Mouse (Mus musculus) stomach, embryonic 14.5 days (tissue): Measurements from ENCODE around the gene Aldh1l1. TPM values are rescaled to one million over a fixed set of nuclear protein-coding genes. Genes with fewer than 3 reads are reported as not detected.
"Not testable (repeated sequence)": the region's sequence is repeated elsewhere in the genome, so short reads cannot be mapped to it uniquely, and the experiment has no call there.

Experiments used
- ATAC-seq: fragments of 200-750 bp; cut with Nextera tagmentation; 2 replicates; pipeline ENCODE4 v1.8.0; 2017; ENCODE audit warnings: low read depth, moderate TSS enrichment; ENCODE audit not compliant: insufficient number of reproducible peaks, insufficient read depth, low FRiP score
- H3K27ac ChIP-seq: fragments of 300-500 bp; sonication (generic); 2 replicates; pipeline ENCODE4 v1.5.1; 2014; ENCODE audit warnings: mild to moderate bottlenecking, low read length, moderate library complexity, mixed read lengths
- H3K27me3 ChIP-seq: fragments of 300-500 bp; sonication (generic); 2 replicates; pipeline ENCODE4 v1.6.1; 2014; ENCODE audit warnings: low read length, control low read depth, mixed read lengths; ENCODE audit not compliant: control insufficient read depth, insufficient read depth
- H3K36me3 ChIP-seq: fragments of 300-500 bp; sonication (generic); 2 replicates; pipeline ENCODE4 v1.6.1; 2014; ENCODE audit warnings: mild to moderate bottlenecking, control low read depth, low read length, moderate library complexity, mixed read lengths; ENCODE audit not compliant: control insufficient read depth, insufficient read depth
- H3K4me1 ChIP-seq: fragments of 300-500 bp; sonication (generic); 2 replicates; pipeline ENCODE4 v1.6.1; 2014; ENCODE audit warnings: low read length, control low read depth, mixed read lengths; ENCODE audit not compliant: control insufficient read depth, insufficient read depth
- H3K4me2 ChIP-seq: fragments of 300-500 bp; sonication (generic); replicated peaks from 2 replicates; pipeline ENCODE4 v1.6.1; 2014; ENCODE audit warnings: low read depth, low read length, control low read depth
- H3K4me3 ChIP-seq: fragments of 300-500 bp; sonication (generic); 2 replicates; pipeline ENCODE4 v1.5.1; 2014; ENCODE audit warnings: low read depth, low read length, control low read depth
- H3K9ac ChIP-seq: fragments of 300-500 bp; sonication (generic); replicated peaks from 2 replicates; pipeline ENCODE4 v1.6.1; 2014; ENCODE audit warnings: low read depth, mild to moderate bottlenecking, control low read depth, low read length, moderate library complexity, mixed read lengths
- H3K9me3 ChIP-seq: fragments of 300-500 bp; sonication (generic); 2 replicates; pipeline ENCODE4 v1.6.1; 2016; ENCODE audit warnings: low read depth, low read length, control low read depth; ENCODE audit not compliant: control insufficient read depth
- WGBS: fragments of 180-500 bp; shearing (Covaris S2); extraction: QIAGEN DNeasy Blood & Tissue Kit; methylation state at CpG from one replicate; pipeline ENCODE4 v1.1.7; 2014; 5-methylcytosine and 5-hydroxymethylcytosine counted together
- polyA plus RNA-seq: library from polyadenylated mRNA; unstranded; fragments of >200 nt; fragmentation: Nextera tagmentation; extraction: Ambion mirVana; gene quantifications from 2 replicates; pipeline ENCODE4 v1.2.1, GENCODE M21; 2014

Gene Aldh1l1
- polyA plus RNA-seq, 1 experiment from 2014 or later = 2.5 TPM

DNA sequence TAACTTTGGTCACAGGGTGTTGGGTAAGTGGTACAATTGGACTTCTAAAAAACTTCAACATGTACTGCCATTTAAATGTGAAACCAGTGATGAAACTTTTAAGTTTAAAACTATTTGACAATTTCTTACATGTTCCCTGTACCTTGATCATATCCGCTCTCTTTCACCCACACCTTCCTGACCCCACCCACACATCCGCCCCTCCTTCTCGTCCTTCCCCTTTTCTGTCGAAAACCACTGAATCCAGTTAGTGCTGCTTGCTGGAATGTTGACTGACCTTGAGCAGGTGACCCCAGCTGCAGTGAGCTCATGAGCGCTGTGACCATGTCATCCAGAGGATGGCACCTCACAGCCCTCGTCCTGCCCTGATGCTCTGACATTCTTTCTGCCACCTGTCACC lies 143.3 kb downstream of the Aldh1l1 start:
- no peak for ATAC-seq
- WGBS = 79% methylated on average over 6 of the region's 6 CpGs
- Histone ChIP-seq H3K4me2 (no peak overlapping the region), H3K4me1 (no peaks in the 10 kb centered on the region), H3K4me3 (no peak overlapping the region), H3K9me3 (no peaks in the 10 kb centered on the region), H3K9ac (no peak overlapping the region), H3K27ac (no peak overlapping the region), H3K27me3 (no peaks in the 10 kb centered on the region), H3K36me3 (no peaks in the 10 kb centered on the region)

DNA sequence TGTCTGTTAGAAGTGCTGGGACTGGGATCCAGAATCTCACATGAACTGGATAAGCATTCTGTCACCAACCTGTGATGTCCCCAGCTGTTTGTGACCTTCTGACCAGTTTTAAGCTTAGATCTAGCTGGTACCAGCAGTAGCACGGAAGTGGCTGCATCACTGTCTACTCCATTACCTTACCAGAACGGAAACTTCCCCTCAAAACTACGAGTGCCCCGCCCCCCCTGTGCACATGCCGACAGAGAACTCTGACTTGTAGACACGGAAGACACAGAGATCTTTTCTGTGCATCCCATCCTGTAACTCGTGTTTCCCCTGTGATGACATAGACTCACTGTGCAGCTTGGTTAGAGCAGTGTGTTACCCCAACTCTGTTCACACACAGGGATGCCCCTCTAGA lies 144.2 kb downstream of the Aldh1l1 start:
- Histone ChIP-seq H3K9me3 (no peaks in the 10 kb centered on the region), H3K27ac (no peak overlapping the region), H3K9ac (no peak overlapping the region), H3K4me2 (no peak overlapping the region), H3K36me3 (no peaks in the 10 kb centered on the region), H3K4me3 (no peak overlapping the region), H3K4me1 (no peaks in the 10 kb centered on the region), H3K27me3 (no peaks in the 10 kb centered on the region)
- ATAC-seq = no peak
- WGBS = 87% methylated on average over 7 of the region's 7 CpGs

DNA sequence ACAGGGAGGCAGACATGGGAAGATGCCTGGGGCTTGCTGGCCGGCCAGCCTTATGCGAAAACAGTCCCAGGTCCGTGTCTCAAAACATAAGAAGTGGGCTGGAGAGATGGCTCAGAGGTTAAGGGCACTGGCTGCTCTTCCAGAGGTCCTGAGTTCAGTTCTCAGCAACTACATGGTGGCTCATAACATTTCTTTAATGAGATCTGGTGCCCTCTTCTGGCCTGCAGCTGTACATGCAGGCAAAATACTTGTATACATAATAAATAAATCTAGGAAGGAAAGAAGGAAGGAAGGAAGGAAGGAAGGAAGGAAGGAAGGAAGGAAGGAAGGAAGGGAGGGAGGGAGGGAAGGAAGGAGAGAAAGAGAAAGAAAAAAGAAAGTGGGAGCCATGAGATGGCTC lies 146.3 kb downstream of the Aldh1l1 start:
- not testable (repeated sequence) for H3K4me3 ChIP-seq, H3K27me3 ChIP-seq, H3K9ac ChIP-seq, H3K36me3 ChIP-seq, H3K4me2 ChIP-seq, H3K27ac ChIP-seq, H3K4me1 ChIP-seq, ATAC-seq, H3K9me3 ChIP-seq
- WGBS = 77% methylated on average over 3 of the region's 3 CpGs

DNA sequence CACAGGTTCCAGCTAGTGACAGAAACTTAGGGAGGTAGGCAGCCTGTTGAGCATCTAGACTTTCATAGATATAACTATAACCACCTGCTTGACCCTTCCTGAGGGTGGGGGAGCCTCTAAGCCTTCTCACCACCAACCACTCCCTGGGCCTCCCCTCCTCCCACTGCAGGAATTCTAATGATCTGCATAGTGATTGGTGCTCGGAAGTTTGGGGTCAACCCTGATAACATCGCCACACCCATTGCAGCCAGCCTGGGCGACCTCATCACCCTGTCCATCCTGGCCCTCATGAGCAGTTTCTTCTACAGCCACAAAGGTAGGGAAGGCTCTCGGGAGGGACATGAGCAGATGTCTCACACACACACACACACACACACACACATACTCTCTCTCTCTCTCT lies 148.9 kb downstream of the Aldh1l1 start:
- Histone ChIP-seq H3K9me3 (no peaks in the 10 kb centered on the region), H3K4me3 (no peak overlapping the region), H3K4me2 (no peak overlapping the region), H3K27me3 (no peaks in the 10 kb centered on the region), H3K4me1 (no peaks in the 10 kb centered on the region), H3K27ac (no peak overlapping the region), H3K9ac (no peak overlapping the region), H3K36me3 (no peaks in the 10 kb centered on the region)
- WGBS = 28% methylated on average over 4 of the region's 4 CpGs
- no peak for ATAC-seq

DNA sequence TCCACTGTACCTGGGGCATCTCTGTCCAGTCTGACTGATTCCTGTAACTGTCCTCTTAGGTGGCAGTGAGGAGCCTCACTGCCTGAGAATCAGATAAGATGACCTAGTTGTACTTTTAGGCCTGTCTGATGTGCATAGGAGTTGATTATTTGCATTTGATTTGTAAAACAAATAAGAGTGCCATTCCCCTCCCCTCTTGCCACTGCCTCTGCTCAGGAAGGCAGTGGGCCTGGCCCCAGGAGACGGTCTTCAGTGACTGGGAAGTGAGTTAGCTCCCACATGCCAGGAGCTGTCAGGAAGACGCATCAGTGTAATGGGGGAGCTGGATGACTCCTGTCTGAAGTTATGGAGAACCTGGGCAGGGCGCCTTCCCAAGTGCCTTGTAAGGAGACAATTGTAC lies 149.4 kb downstream of the Aldh1l1 start:
- Histone ChIP-seq H3K36me3 (no peaks in the 10 kb centered on the region), H3K4me2 (no peak overlapping the region), H3K27ac (no peak overlapping the region), H3K4me3 (no peak overlapping the region), H3K27me3 (no peaks in the 10 kb centered on the region), H3K9me3 (no peaks in the 10 kb centered on the region), H3K9ac (no peak overlapping the region), H3K4me1 (no peaks in the 10 kb centered on the region)
- no peak for ATAC-seq
- 50% methylated on average over 3 of the region's 3 CpGs for WGBS

DNA sequence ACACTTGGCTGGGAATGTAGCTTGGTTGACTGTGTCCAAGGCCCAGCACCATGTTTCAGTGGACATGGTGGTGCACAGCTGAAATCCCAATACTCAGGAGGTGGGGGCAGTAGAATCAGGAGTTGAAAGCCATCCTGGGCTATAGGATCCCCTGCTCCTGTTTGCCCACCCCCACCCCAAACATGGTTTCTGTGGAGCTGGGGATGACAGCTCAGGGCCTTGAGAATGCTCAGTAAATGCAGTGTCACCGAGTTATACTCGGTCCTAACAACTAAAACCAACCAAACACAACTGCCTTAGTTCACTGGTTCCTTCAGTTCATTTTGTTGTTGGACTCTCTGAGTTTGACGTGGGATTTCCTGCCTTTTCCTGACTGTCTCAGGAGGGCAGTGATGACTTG lies 156.8 kb downstream of the Aldh1l1 start:
- Histone ChIP-seq H3K4me1 (no peaks in the 10 kb centered on the region), H3K4me3 (no peak overlapping the region), H3K27me3 (no peaks in the 10 kb centered on the region), H3K36me3 (no peaks in the 10 kb centered on the region), H3K27ac (no peak overlapping the region), H3K4me2 (no peak overlapping the region), H3K9ac (no peak overlapping the region), H3K9me3 (no peaks in the 10 kb centered on the region)
- no peak for ATAC-seq
- WGBS = 79% methylated on average over 3 of the region's 3 CpGs

DNA sequence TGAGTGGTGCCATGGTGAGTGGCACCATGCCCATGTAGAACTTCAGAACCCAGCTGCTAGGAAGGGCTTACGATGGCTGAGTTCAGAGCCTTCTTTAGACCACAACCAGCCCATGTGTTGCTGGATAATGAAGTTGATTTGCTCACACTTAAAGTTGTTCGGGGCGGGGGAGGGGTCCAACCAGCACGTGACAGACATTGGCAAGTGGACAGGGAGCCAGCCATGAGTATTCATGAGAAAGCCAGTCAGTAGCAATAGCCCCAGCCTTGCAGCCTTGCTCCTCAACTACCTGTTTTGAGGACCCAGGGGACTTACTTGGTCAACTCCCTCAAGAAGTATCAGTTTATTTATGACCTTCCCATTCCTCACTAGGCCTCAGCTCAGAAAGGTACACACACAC lies 158.7 kb downstream of the Aldh1l1 start:
- H3K36me3 ChIP-seq = no peaks in the 10 kb centered on the region
- H3K4me1 ChIP-seq = no peaks in the 10 kb centered on the region
- H3K4me3 ChIP-seq = no peak overlapping the region
- H3K27ac ChIP-seq = no peak overlapping the region
- no peak for ATAC-seq
- H3K27me3 ChIP-seq = no peaks in the 10 kb centered on the region
- no peaks in the 10 kb centered on the region for H3K9me3 ChIP-seq
- H3K9ac ChIP-seq = no peak overlapping the region
- WGBS = 81% methylated on average over 4 of the region's 4 CpGs
- H3K4me2 ChIP-seq = no peak overlapping the region

DNA sequence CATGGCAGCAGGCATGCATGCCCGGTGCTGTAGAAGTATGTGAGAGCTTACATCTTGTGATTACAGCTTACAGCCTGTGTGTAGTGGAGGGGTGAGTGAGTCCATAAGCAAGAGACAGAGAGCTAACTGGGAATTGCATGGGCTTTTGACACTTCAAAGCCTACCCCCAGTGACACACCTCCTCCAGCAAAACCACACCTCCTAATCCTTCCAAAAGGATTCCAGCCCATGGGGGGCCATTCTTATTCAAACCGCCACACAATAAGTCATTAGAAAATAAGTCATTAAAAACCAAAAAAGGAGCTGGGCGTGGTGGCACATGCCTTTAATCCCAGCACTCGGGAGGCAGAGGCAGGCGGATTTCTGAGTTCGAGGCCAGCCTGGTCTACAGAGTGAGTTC lies 162.2 kb downstream of the Aldh1l1 start:
- H3K9ac ChIP-seq = no peak overlapping the region
- no peaks in the 10 kb centered on the region for H3K27me3 ChIP-seq
- no peak overlapping the region for H3K4me3 ChIP-seq
- no peak overlapping the region for H3K4me2 ChIP-seq
- no peaks in the 10 kb centered on the region for H3K9me3 ChIP-seq
- 94% methylated on average over 6 of the region's 6 CpGs for WGBS
- no peak for ATAC-seq
- no peaks in the 10 kb centered on the region for H3K36me3 ChIP-seq
- H3K4me1 ChIP-seq = no peaks in the 10 kb centered on the region
- H3K27ac ChIP-seq = no peak overlapping the region

DNA sequence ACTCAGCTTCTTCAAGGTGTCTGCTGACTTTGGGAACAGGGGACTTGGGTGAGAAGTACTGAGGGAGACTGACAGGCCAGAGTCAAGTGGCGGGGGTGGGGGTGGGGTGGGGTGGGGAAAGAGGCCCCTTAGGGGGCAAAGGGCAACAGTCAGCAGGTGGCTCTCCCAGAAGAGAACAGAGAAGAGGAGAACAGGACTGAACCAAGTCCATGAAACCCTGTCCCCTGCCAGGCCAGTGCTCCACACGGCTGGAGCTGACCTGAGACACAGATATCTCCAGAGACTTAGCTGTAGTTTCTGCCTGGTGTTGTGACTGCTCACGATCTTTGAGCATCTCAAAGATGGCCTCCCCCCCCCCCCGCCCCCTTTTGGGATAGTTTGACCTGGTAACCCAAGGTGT lies 163.1 kb downstream of the Aldh1l1 start:
- no peaks in the 10 kb centered on the region for H3K27me3 ChIP-seq
- no peak overlapping the region for H3K9ac ChIP-seq
- no peak for ATAC-seq
- no peak overlapping the region for H3K4me3 ChIP-seq
- no peak overlapping the region for H3K4me2 ChIP-seq
- no peaks in the 10 kb centered on the region for H3K36me3 ChIP-seq
- 63% methylated on average over 4 of the region's 4 CpGs for WGBS
- no peaks in the 10 kb centered on the region for H3K9me3 ChIP-seq
- H3K4me1 ChIP-seq = no peaks in the 10 kb centered on the region
- no peak overlapping the region for H3K27ac ChIP-seq
